32 mouse cellular contexts compared by ENCODE assay signal in the genomic region with DNA sequence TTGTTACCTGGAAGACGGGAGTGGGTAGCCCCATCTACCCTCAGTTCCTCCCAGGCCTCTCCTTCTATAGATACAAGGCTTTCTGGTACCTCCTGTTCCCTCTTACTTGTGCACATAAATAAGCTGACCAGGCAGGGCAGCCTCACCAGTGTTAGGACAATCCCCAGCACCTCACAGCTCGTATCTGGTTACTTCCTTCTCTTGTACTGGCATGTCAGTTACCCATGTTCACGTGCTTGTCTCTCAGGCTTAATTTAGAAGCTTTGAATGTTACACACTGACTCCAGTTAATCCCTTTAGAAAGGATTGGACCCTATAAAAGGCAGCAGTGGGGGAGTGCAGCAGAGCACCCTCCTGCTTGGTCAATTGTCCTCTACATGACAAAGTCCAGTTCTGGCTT. TPM values are rescaled to one million over a fixed set of nuclear protein-coding genes. Genes with fewer than 3 reads are reported as not detected.
DNase-seq lines count a peak whose midpoint lies in the region; ATAC-seq and TF ChIP-seq lines count a peak whose summit lies in the region.
"Had no signal": no experiment of that assay in that cellular context is flagged by ENCODE, and none has a peak within 500 bp of the region (broad histone marks: within the 10 kb centered on the region; RNA-seq: fewer than 3 reads in every experiment).

No protein-coding gene starts in this region.

- no peaks in the 10 kb centered on the region for H3K36me3 ChIP-seq in heart, embryonic 10.5 days
- H3K36me3 ChIP-seq in stomach, embryonic 16.5 days (ENCODE audit: control insufficient read depth, insufficient read depth, low read length), result no peaks in the 10 kb centered on the region
- no peaks in the 10 kb centered on the region for H3K36me3 ChIP-seq in stomach, postnatal 0 days (ENCODE audit: control insufficient read depth, insufficient read depth, low read length)
- H3K36me3 ChIP-seq in heart, embryonic 16.5 days (ENCODE audit: control insufficient read depth, insufficient read depth), result no peaks in the 10 kb centered on the region
- no peaks in the 10 kb centered on the region for H3K36me3 ChIP-seq in kidney, embryonic 15.5 days
- H3K36me3 ChIP-seq: embryonic facial prominence, embryonic 13.5 days; forebrain, embryonic 12.5 days; hindbrain, embryonic 13.5 days; liver, embryonic 12.5 days; midbrain, embryonic 12.5 days; neural tube, embryonic 13.5 days had no signal

- H3K9me3 ChIP-seq in heart, embryonic 10.5 days, result no peaks in the 10 kb centered on the region
- H3K9me3 ChIP-seq in stomach, embryonic 16.5 days (replicated peaks; ENCODE audit: control insufficient read depth, low read length), result no peaks in the 10 kb centered on the region
- H3K9me3 ChIP-seq in stomach, postnatal 0 days (ENCODE audit: control insufficient read depth, low read length), result no peaks in the 10 kb centered on the region
- H3K9me3 ChIP-seq in heart, embryonic 16.5 days (replicated peaks; ENCODE audit: control insufficient read depth, low read length), result no peaks in the 10 kb centered on the region
- H3K9me3 ChIP-seq in kidney, embryonic 15.5 days (replicated peaks), result no peaks in the 10 kb centered on the region
- H3K9me3 ChIP-seq: embryonic facial prominence, embryonic 13.5 days; forebrain, embryonic 12.5 days; hindbrain, embryonic 13.5 days; liver, embryonic 12.5 days; midbrain, embryonic 12.5 days; neural tube, embryonic 13.5 days had no signal

- H3K4me3 ChIP-seq in heart, embryonic 10.5 days, result no peak overlapping the region
- H3K4me3 ChIP-seq in stomach, embryonic 16.5 days (replicated peaks; ENCODE audit: low read length), result no peak overlapping the region
- no peak overlapping the region for H3K4me3 ChIP-seq in stomach, postnatal 0 days (ENCODE audit: low read depth, low read length)
- H3K4me3 ChIP-seq in heart, embryonic 16.5 days (ENCODE audit: low read length), result no peak overlapping the region
- no peak overlapping the region for H3K4me3 ChIP-seq in kidney, embryonic 15.5 days (replicated peaks)
- H3K4me3 ChIP-seq: embryonic facial prominence, embryonic 13.5 days; erythroblast, embryonic 14.5 days; forebrain, embryonic 12.5 days; hindbrain, embryonic 13.5 days; liver, embryonic 12.5 days; megakaryocyte, embryonic 14.5 days; midbrain, embryonic 12.5 days; neural tube, embryonic 13.5 days had no signal

- DNase-seq in heart, embryonic 10.5 days (ENCODE audit: low spot score), result no peak
- no peak for DNase-seq in heart, postnatal 14 days
- DNase-seq in stomach, postnatal 0 days (ENCODE audit: low spot score), result no peak
- DNase-seq: adrenal gland, postnatal 36 days; B cell, adult 2 months; cerebellum, adult 2 months; cerebellum, postnatal 14 days; gastrocnemius, postnatal 25 days; kidney, adult 8-10 months; kidney, postnatal 10 days; layer of hippocampus, postnatal 36 days; left cerebral cortex, postnatal 4 days; liver, postnatal 0 days; lung, postnatal 36 days; retina, postnatal 1 day; right cerebral cortex, postnatal 14 days; thymus, postnatal 14 days had no signal

- H3K4me2 ChIP-seq in stomach, embryonic 16.5 days (ENCODE audit: low read depth, low read length), result no peak overlapping the region
- H3K4me2 ChIP-seq in stomach, postnatal 0 days (replicated peaks; ENCODE audit: low read depth), result no peak overlapping the region
- H3K4me2 ChIP-seq in heart, embryonic 16.5 days (ENCODE audit: low read depth, low read length), result no peak overlapping the region
- H3K4me2 ChIP-seq in kidney, embryonic 15.5 days, result no peak overlapping the region
- H3K4me2 ChIP-seq: embryonic facial prominence, embryonic 13.5 days; forebrain, embryonic 12.5 days; hindbrain, embryonic 13.5 days; liver, embryonic 12.5 days; midbrain, embryonic 12.5 days; neural tube, embryonic 13.5 days had no signal

- TF ChIP-seq CTCF in stomach, postnatal 0 days (IDR thresholded peaks at IDR 0.05; ENCODE audit: low read depth), result no peak

- H3K4me1 ChIP-seq in heart, embryonic 10.5 days, result peaks cover 20% of the 10 kb centered on the region; the same call in 1 of the 2 replicates
- H3K4me1 ChIP-seq in stomach, embryonic 16.5 days (ENCODE audit: control insufficient read depth, insufficient read depth, low read length), result peaks cover 13% of the 10 kb centered on the region
- peaks cover 6% of the 10 kb centered on the region; the same call in 1 of the 2 replicates for H3K4me1 ChIP-seq in stomach, postnatal 0 days (replicated peaks; ENCODE audit: control insufficient read depth, insufficient read depth)
- peaks cover 7% of the 10 kb centered on the region for H3K4me1 ChIP-seq in heart, embryonic 16.5 days (ENCODE audit: control insufficient read depth, insufficient read depth, low read length)
- H3K4me1 ChIP-seq in kidney, embryonic 15.5 days, result peaks cover 24% of the 10 kb centered on the region
- H3K4me1 ChIP-seq: embryonic facial prominence, embryonic 13.5 days; forebrain, embryonic 12.5 days; hindbrain, embryonic 13.5 days; liver, embryonic 12.5 days; neural tube, embryonic 13.5 days had no signal

- no peak for TF ChIP-seq EP300 in stomach, postnatal 0 days (optimal IDR thresholded peaks at IDR 0.05)

- no peak overlapping the region for H3K9ac ChIP-seq in stomach, embryonic 16.5 days (ENCODE audit: low read length)
- H3K9ac ChIP-seq in stomach, postnatal 0 days (ENCODE audit: low read length), result no peak overlapping the region
- H3K9ac ChIP-seq in heart, embryonic 16.5 days (ENCODE audit: low read length), result peak overlapping the region; percentile 30; the same call in 1 of the 2 replicates
- no peak overlapping the region for H3K9ac ChIP-seq in kidney, embryonic 15.5 days
- H3K9ac ChIP-seq: embryonic facial prominence, embryonic 13.5 days; forebrain, embryonic 12.5 days; hindbrain, embryonic 13.5 days; liver, embryonic 12.5 days; liver, postnatal 0 days; midbrain, embryonic 12.5 days; neural tube, embryonic 13.5 days had no signal

- intact Hi-C loops in heart, postnatal 14 days (cut with DNase I), result no loop called here

- ATAC-seq in stomach, embryonic 16.5 days (ENCODE audit: insufficient read depth, low FRiP score), result peak; percentile 49; the same call in 1 of the 2 replicates
- ATAC-seq in stomach, postnatal 0 days (ENCODE audit: low FRiP score, low TSS enrichment), result no peak
- ATAC-seq in heart, embryonic 16.5 days (replicated peaks; ENCODE audit: extremely low read depth, insufficient read depth, low FRiP score), result peak; percentile 54
- no peak for ATAC-seq in kidney, embryonic 15.5 days (replicated peaks; ENCODE audit: low FRiP score)
- ATAC-seq in erythroid progenitor cell, adult 5-6 weeks (replicated peaks; ENCODE audit: low FRiP score, poor library complexity, severe bottlenecking), result no peak
- ATAC-seq: intestine, embryonic 16.5 days; liver, embryonic 12.5 days; liver, postnatal 0 days had no signal

- H3K27ac ChIP-seq in heart, embryonic 10.5 days, result peak overlapping the region; percentile 47; the same call in 1 of the 2 replicates
- H3K27ac ChIP-seq in stomach, embryonic 16.5 days (ENCODE audit: low read length), result no peak overlapping the region
- no peak overlapping the region for H3K27ac ChIP-seq in stomach, postnatal 0 days (replicated peaks)
- peak overlapping the region; percentile 80 for H3K27ac ChIP-seq in heart, embryonic 16.5 days (ENCODE audit: low read length)
- H3K27ac ChIP-seq in kidney, embryonic 15.5 days, result no peak overlapping the region
- H3K27ac ChIP-seq: embryonic facial prominence, embryonic 13.5 days; forebrain, embryonic 12.5 days; hindbrain, embryonic 13.5 days; liver, embryonic 12.5 days; midbrain, embryonic 12.5 days; neural tube, embryonic 13.5 days had no signal

- 0 out of 2 replicates have a peak, but pooled peaks cover 5% of the 10 kb centered on the region for H3K27me3 ChIP-seq in heart, embryonic 10.5 days (ENCODE audit: insufficient read depth, poor library complexity, severe bottlenecking)
- no peaks in the 10 kb centered on the region for H3K27me3 ChIP-seq in stomach, embryonic 16.5 days (ENCODE audit: control insufficient read depth, insufficient read depth, low read length)
- no peaks in the 10 kb centered on the region for H3K27me3 ChIP-seq in stomach, postnatal 0 days (ENCODE audit: control insufficient read depth, insufficient read depth, low read length)
- no peaks in the 10 kb centered on the region for H3K27me3 ChIP-seq in heart, embryonic 16.5 days (ENCODE audit: control insufficient read depth, insufficient read depth, low read length)
- no peaks in the 10 kb centered on the region for H3K27me3 ChIP-seq in kidney, embryonic 15.5 days
- H3K27me3 ChIP-seq: embryonic facial prominence, embryonic 13.5 days; forebrain, embryonic 12.5 days; hindbrain, embryonic 13.5 days; neural tube, embryonic 13.5 days had no signal

- 44% methylated on average over 3 of the region's 3 CpGs for WGBS in heart, embryonic 10.5 days
- 50% methylated on average over 3 of the region's 3 CpGs for whole genome bisulfite sequencing in stomach, embryonic 16.5 days
- 55% methylated on average over 3 of the region's 3 CpGs for whole genome bisulfite sequencing in stomach, postnatal 0 days
- WGBS in heart, embryonic 16.5 days, result 35% methylated on average over 3 of the region's 3 CpGs
- 47% methylated on average over 3 of the region's 3 CpGs for WGBS in kidney, embryonic 15.5 days

RNA-seq across cellular contexts. Expression of a gene that starts 42.3 kb away (rescaled TPM):
- polyA plus RNA-seq in heart, embryonic 10.5 days (2016; fragmentation: Nextera tagmentation; extraction: Ambion mirVana), result 0.09 and 0.30 TPM in 2 replicates
- under 1 TPM; 0.29 to 0.33 TPM for total RNA-seq in heart, postnatal 14 days (2021)
- 1.4 and 1.5 TPM in 2 replicates for polyA plus RNA-seq in stomach, embryonic 16.5 days (2015; fragmentation: Nextera tagmentation; extraction: Ambion mirVana)
- polyA plus RNA-seq in stomach, postnatal 0 days (2015; fragmentation: Nextera tagmentation; extraction: Ambion mirVana), result 0.58 and 0.67 TPM in 2 replicates
- polyA plus RNA-seq in heart, embryonic 16.5 days (2015; fragmentation: Nextera tagmentation; extraction: Ambion mirVana), result 0.53 and 1.2 TPM in 2 replicates
- 1.3 and 2.1 TPM in 2 replicates for polyA plus RNA-seq in kidney, embryonic 15.5 days (2015; fragmentation: Nextera tagmentation; extraction: Ambion mirVana)
- total RNA-seq in erythroid progenitor cell, adult 5-6 weeks (2015; ENCODE audit: low replicate concordance), result not detected in 2 replicates
- total RNA-seq in erythroid progenitor cell, adult 5-6 weeks (2017; ENCODE audit: low replicate concordance), result 0.39 TPM in 1 of 2 replicates, not detected in the other
- polyA plus RNA-seq: erythroblast, embryonic 14.5 days had no signal

RNA-seq across cellular contexts. Expression of a gene that starts 49.4 kb away (rescaled TPM):
- 0.34 and 0.87 TPM in 2 replicates for polyA plus RNA-seq in heart, embryonic 10.5 days (2016; fragmentation: Nextera tagmentation; extraction: Ambion mirVana)
- under 1 TPM in 1 of 2 experiments, not detected in 1; 0.14 TPM for total RNA-seq in heart, postnatal 14 days (2021)
- polyA plus RNA-seq in stomach, embryonic 16.5 days (2015; fragmentation: Nextera tagmentation; extraction: Ambion mirVana), result 0.26 and 1.0 TPM in 2 replicates
- polyA plus RNA-seq in stomach, postnatal 0 days (2015; fragmentation: Nextera tagmentation; extraction: Ambion mirVana), result 0.08 and 0.28 TPM in 2 replicates
- 0.69 and 0.71 TPM in 2 replicates for polyA plus RNA-seq in heart, embryonic 16.5 days (2015; fragmentation: Nextera tagmentation; extraction: Ambion mirVana)
- polyA plus RNA-seq in kidney, embryonic 15.5 days (2015; fragmentation: Nextera tagmentation; extraction: Ambion mirVana), result 0.24 and 0.43 TPM in 2 replicates
- total RNA-seq in erythroid progenitor cell, adult 5-6 weeks (2015; ENCODE audit: low replicate concordance), result 4.6 and 12.6 TPM in 2 replicates
- total RNA-seq in erythroid progenitor cell, adult 5-6 weeks (2017; ENCODE audit: low replicate concordance), result 2.6 and 19.8 TPM in 2 replicates
- total RNA-seq: adrenal gland, adult 18-20 months; gastrocnemius, postnatal 25 days; layer of hippocampus, postnatal 36 days had no signal
- polyA plus RNA-seq: forebrain, embryonic 12.5 days; hindbrain, embryonic 13.5 days; midbrain, postnatal 0 days; neural tube, embryonic 13.5 days had no signal

Comparison
In these comparisons a context has a peak if more than half of its experiments do, and no peak if none do; other contexts are left out.
1. ATAC-seq: peak in stomach, embryonic 16.5 days (single experiment) and heart, embryonic 16.5 days (single experiment); none in stomach, postnatal 0 days (single experiment), kidney, embryonic 15.5 days (single experiment) and erythroid progenitor cell, adult 5-6 weeks (single experiment).
2. H3K27ac ChIP-seq: peak in heart, embryonic 10.5 days (single experiment) and heart, embryonic 16.5 days (single experiment); none in stomach, embryonic 16.5 days (single experiment), stomach, postnatal 0 days (single experiment) and kidney, embryonic 15.5 days (single experiment).